Mouse (Mus musculus) heart, postnatal 4 days (tissue): ENCODE data around the gene She. TPM values are rescaled to one million over a fixed set of nuclear protein-coding genes. Genes with fewer than 3 reads are reported as not detected.
"Not testable (repeated sequence)": the region's sequence is repeated elsewhere in the genome, so short reads cannot be mapped to it uniquely, and the experiment has no call there.

Source experiments
- DNase-seq: peaks from one replicate; pipeline ENCODE4 v3.0.0; 2021
- total RNA-seq, 2 experiments: library from RNA; stranded (reverse); gene quantifications; 2 replicates each; pipeline ENCODE4 v1.2.3; 2021

She gene
- total RNA-seq, 2 experiments from 2014 or later = 23.5 to 23.8 TPM

- DNase-seq = no peak
These were observed 12.6 kb upstream of the She start for GRCm38 (mm10) chr3:89818605-89819004.

GRCm38 (mm10) chr3:89819897-89820296, 11.3 kb upstream of the She start:
- no peak for DNase-seq

DNA sequence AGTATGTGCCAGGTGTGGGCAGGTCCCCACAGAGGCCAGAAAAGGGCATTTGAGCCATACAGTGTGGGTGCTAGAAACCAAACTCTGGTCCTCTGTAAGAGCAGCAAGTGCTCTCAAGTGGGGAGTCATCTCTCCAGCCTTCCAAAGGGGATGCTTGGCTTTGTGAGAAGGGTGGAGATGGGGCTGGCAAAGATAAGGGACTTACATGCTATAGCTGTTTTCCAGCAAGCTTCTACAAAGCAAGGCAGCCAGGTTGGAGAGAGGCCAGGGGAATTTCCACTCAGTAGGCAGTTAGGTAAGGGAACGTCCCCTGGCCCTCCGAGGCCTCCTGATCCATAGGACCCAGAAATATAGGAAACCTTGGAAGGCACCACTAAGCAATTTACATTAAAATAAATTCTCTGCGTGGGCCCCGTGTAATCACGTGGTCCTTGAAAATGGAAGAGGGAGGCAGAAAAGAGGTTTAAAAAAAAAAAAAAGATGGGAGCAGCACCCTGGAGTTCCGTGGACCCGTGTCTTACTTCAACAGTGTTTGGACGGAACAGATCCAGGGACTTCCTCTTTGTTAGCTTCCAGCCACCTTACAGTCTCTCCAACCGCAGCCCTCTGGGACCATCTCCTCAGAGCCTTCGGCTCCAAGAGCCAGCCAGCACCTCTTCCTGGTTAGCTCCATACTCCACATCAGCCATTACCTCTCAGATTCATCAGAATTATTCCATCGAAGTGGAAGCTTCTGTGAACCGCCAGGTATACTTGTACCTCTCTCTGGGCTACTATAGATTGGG, 10.7 kb upstream of the She start:
- no peak for DNase-seq

- no peak for DNase-seq
These were observed 10.1 kb upstream of the She start for GRCm38 (mm10) chr3:89821096-89821513.

DNA sequence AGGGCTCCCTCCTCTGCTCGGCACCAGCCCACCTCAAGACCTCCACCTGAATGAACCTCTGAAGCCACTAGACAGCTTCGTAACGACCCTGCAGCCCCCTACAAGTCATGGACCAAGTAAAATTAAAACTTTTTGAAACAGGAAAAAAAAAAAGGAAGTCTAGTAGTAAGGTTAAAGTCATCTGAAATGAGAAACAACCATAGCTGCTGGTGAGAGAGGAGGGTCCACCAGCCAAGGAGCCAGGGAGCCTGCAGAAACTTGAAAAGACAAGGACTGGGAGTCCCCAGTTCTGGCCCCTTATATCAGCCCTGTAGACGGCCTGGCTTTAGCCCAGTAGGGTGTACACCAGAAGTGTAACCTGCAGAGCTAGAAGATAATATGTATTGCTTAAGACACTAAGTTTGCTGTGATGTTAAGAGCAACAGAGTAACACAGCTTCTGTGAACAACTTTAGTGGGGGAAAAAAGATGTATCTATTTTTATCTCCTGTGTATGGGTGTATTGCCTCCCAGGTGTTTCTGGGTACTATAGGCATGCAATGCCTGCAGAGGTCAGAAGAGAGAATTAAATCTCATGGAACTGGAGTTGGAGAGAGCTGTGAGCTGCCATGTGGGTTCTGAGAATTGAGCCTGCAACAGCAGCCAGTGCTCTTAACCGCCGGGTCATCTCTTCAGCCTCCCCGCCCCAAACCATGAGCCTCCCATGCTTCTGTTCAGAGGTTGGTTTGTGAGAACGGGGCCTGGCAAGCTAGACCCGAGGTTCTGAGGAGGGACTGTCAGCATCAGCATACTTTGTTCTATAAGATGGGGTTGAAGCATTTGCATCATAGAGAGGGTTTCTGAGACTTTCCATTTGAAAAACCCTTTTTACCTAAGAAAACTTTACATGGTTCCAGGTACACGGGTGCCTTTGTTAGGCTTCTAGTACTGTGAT, 9.4 kb upstream of the She start:
- no peak for DNase-seq

GRCm38 (mm10) chr3:89823594-89823993, 7.6 kb upstream of the She start:
- no peak for DNase-seq

- DNase-seq = no peak
These were observed 4.9 kb upstream of the She start for GRCm38 (mm10) chr3:89826295-89826694.

DNA sequence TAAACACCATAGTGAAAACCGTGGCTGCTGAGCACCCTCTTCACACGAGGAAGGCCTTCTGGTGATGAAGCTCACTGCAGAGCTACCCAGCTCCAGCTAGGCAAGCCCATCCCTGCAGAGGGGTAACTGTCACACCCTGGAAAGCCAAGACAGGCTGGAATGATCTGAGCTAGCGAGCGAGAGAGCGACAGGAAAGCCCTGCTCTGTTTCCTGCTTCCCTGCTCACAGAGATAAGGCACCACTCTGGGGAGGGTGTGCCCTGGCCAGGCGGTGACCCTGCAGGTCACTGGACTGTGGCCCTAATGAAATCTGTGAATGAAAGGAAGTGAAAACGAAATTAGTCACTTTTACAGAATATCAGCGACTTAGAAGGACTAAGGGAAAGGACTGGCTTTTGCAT, 4.2 kb downstream of the She start:
- peak; percentile 52 for DNase-seq

DNA sequence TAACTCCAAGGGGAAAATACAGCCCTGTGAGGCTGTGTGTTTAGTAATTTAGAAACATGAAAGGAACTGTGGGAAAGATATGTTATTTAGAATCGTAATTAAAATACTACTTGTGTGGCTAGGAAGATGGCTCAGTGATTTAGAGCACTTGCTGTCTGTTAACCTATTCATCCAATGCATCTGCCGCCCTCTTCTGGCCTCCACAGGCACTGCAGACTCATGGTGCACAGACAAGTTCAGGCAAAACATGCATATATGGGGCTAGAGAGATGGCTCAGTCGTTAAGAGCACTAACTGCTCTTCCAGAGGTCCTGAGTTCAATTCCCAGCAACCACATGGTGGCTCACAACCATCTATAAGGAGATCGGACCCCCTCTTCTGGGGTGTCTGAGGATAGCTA, 11.1 kb downstream of the She start:
- peak; percentile 62 for DNase-seq

DNA sequence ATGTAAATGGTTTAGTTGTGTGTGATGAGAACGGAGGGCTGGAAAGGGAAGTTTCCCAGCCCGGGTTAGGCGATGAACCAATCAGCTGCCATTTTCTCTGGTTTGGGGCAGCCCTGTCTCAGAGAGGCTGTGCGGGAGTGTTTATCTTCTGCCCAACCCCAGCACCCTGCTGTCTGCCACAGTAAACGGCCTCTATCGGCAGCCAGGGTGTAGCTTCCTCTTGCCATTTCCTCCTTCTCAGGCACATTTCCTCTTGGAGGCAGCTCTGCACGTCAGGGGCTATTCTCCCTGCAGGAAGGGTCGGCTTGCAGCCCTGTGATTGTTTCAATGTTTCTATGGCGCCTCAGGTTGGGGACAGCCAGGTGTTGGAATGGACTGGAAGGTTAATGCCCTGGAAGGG, 12.0 kb downstream of the She start:
- peak; percentile 50 for DNase-seq

GRCm38 (mm10) chr3:89845814-89846213, 14.6 kb downstream of the She start:
- no peak for DNase-seq

GRCm38 (mm10) chr3:89847126-89847525, 16.0 kb downstream of the She start:
- DNase-seq = no peak

DNA sequence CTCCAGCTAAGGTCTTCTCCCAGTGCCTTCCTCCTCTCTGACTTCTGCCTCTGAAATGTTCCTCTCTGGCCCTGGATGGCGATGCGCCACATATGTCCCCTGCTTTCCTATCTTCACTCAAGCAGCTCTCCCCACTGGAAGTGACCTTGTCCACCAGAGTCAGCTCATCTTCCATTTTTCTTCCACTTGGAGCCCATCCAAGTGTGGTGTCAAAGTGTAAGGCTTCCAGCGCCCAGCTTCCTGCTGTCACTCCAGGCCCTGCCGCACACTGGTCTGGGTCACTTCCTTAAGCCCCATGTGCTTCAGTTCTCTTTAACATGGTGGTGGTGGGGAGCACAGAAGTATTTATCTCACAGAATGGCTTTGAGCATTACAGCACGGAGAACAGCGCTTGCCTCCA, 16.4 kb downstream of the She start:
- DNase-seq = peak; percentile 48

DNA sequence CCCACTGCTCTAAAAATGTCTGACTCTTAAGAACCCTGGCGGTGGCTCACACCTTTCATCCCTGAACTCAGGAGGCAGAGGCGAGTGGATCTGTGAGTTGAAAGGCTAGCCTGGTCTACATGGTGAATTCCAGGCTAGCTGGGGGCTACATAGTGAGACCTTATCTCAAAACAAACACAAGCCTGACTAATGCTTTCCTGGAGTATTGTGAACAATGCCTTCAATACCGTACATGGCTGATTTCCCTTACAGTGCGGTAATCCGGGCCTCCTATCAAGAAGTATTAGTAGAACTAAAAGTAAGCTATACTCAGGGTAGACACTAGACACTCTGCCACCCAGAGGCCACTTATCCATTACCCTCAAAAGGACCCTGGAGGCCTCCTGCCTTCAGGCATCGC, 16.9 kb downstream of the She start:
- DNase-seq = no peak

- DNase-seq = peak; percentile 70
These were observed 22.6 kb downstream of the She start for GRCm38 (mm10) chr3:89853752-89854151.

GRCm38 (mm10) chr3:89857353-89857752, 26.2 kb downstream of the She start:
- peak; percentile 47 for DNase-seq

DNA sequence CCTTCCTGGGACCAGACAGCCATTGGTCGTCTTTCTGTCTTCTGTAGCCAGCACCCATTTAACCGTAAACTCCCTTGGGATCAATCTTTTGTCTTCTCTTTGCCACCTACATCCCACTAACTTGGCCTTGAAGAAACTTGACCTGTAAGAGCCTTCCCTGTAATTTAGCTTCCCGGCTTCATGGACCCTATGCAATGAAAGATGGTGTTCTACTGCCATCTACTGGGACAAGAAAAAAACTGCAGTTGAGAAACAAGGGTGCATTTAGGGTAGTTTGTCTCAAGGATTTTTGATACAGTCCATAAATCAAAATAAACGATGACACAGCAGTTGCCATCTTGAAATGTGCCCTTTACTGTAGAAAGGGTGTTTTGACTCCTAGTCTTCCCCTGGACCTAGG, 27.0 kb downstream of the She start:
- DNase-seq = no peak

DNA sequence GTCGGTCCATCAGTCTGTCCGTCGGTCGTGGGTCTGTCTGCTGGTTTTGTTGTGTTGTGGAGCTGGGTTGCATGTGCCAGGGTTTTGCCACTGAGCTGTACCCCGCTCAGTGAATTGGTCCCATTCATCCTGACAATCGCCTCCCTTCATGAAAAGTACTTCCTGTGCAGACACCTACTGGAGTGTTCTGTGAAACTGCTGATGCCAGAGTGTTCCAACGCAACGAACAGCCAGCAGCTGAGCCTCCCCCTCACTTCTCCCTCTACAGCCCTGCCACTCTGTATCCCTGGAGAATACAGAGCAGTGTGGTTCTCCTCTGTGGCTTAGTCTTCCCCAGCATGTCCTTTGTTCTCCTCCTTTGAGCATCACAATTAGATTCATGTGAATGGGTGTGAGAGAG, 27.7 kb downstream of the She start:
- no peak for DNase-seq

- DNase-seq = no peak
These were observed 28.8 kb downstream of the She start for GRCm38 (mm10) chr3:89859936-89860335.

- DNase-seq = no peak
These were observed 29.2 kb downstream of the She start for GRCm38 (mm10) chr3:89860343-89860742.

DNA sequence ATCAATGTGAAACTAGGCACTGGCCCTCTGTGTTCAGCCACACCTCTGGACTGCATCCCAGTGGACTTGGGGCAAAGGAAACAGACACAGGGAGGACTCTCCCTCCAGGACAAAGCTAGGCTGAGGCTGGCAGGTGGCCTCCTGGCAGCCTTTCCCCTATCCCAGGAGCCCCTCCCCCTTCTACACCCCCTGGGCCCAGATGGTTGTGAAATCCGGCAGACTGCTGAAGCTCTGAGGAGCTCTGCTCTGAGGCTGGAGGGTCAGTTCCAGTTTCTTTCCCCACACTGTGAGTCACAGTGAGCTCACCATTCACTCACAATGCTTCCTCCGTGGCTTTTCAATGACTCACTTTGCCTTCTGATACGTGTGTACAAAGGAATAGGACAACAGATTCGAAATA, 29.9 kb downstream of the She start:
- DNase-seq = peak; percentile 77

- no peak for DNase-seq
These were observed 31.1 kb downstream of the She start for GRCm38 (mm10) chr3:89862182-89862761.

GRCm38 (mm10) chr3:89863276-89863675, 32.1 kb downstream of the She start:
- DNase-seq = not testable (repeated sequence)
